ENCODE assay signal across 15 mouse cellular contexts in the genomic region with DNA sequence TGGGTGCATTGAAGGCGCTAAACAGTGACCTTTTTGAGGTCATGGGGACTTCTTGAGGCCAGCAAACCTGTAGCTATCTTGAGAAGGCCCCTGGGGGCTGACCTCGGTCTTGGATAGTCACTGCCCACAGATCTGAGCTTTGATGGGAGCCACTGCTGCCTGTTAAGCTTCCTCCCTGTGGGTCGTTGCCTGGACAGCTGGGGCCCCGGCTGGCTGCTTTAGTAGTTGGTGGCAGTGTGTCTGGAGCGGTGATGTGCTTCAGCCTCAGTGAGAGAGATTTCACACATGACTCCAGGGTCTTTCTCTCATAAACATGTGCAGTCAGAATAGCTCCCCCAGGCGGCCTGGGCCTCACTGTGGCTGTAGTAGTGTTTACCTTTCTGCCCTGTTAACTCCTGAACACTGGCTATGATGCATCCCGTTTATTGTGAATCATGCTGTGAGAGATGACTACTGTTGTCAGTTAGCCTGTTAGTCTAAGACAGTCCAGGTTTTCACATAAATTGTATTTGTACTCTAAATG.
DNase-seq lines count a peak whose midpoint lies in the region; TF ChIP-seq lines count a peak whose summit lies in the region.
"Had no signal": no experiment of that assay in that cellular context is flagged by ENCODE, and none has a peak within 500 bp of the region (broad histone marks: within the 10 kb centered on the region; RNA-seq: fewer than 3 reads in every experiment).

No protein-coding gene starts in this region.

- H3K27me3 ChIP-seq in C2C12 (ENCODE audit: control insufficient read depth, insufficient read depth, insufficient read length): no peaks in the 10 kb centered on the region
- no peaks in the 10 kb centered on the region for H3K27me3 ChIP-seq in thymus, adult 2 months (ENCODE audit: control insufficient read depth, insufficient read depth, low read length)
- H3K27me3 ChIP-seq: hindbrain, embryonic 12.5 days; intestine, embryonic 15.5 days had no signal

- no peaks in the 10 kb centered on the region for H3K79me2 ChIP-seq in C2C12 (ENCODE audit: control insufficient read depth, insufficient read depth)

- no peaks in the 10 kb centered on the region for H3K79me3 ChIP-seq in C2C12 (ENCODE audit: low read depth)

- 65% methylated on average over 7 of the region's 7 CpGs for WGBS in thymus, adult 2 months

- intact Hi-C loops in gastrocnemius, adult 2 months (cut with DNase I): no loop called here
- intact Hi-C loops in left cerebral cortex, adult 2 months (cut with DNase I): no loop called here

- H3K4me1 ChIP-seq in thymus, adult 2 months (replicated peaks; ENCODE audit: control insufficient read depth, insufficient read depth, low read length): peaks cover 18% of the 10 kb centered on the region
- H3K4me1 ChIP-seq: intestine, embryonic 15.5 days had no signal

- peaks cover 23% of the 10 kb centered on the region for H3K36me3 ChIP-seq in C2C12 (ENCODE audit: control insufficient read depth, insufficient read depth)
- H3K36me3 ChIP-seq in thymus, adult 2 months (ENCODE audit: control insufficient read depth, insufficient read depth, low read length): peaks cover 54% of the 10 kb centered on the region

- no peak overlapping the region for H3K4me3 ChIP-seq in gastrocnemius, adult 2 months
- no peak overlapping the region for H3K4me3 ChIP-seq in left cerebral cortex, adult 2 months
- H3K4me3 ChIP-seq in C2C12 (ENCODE audit: insufficient read depth, poor library complexity, severe bottlenecking): no peak overlapping the region
- no peak overlapping the region for H3K4me3 ChIP-seq in thymus, adult 2 months (ENCODE audit: control insufficient read depth, insufficient read depth, low read length)
- H3K4me3 ChIP-seq: hindbrain, embryonic 12.5 days; intestine, embryonic 15.5 days had no signal

- H3K27ac ChIP-seq in gastrocnemius, adult 2 months: peak overlapping the region; percentile 43
- H3K27ac ChIP-seq in left cerebral cortex, adult 2 months: peak overlapping the region; percentile 22
- H3K27ac ChIP-seq in thymus, adult 2 months (ENCODE audit: control insufficient read depth, insufficient read depth, low read length): no peak overlapping the region
- H3K27ac ChIP-seq: hindbrain, embryonic 12.5 days; intestine, embryonic 15.5 days had no signal

- no peak for DNase-seq in gastrocnemius, adult 2 months
- DNase-seq in gastrocnemius, postnatal 4 days (ENCODE audit: low spot score in 2 of 2): no peak
- no peak for DNase-seq in left cerebral cortex, adult 2 months (ENCODE audit: extremely low spot score in 1 of 2, low spot score in 2 of 2)
- DNase-seq in left cerebral cortex, adult 11 months (ENCODE audit: low spot score): no peak
- no peak for DNase-seq in brain, embryonic 14.5 days (ENCODE audit: low read depth)
- DNase-seq in thymus, adult 2 months: no peak
- no peak for DNase-seq in natural killer cell, adult 2 months (ENCODE audit: low spot score in 2 of 2)
- DNase-seq: adrenal gland, postnatal 36 days; gastrocnemius, postnatal 25 days; kidney, postnatal 25 days; layer of hippocampus, postnatal 36 days; lung, adult 18-20 months had no signal

- no peak for TF ChIP-seq CTCF in gastrocnemius, adult 2 months (IDR thresholded peaks at IDR 0.05)
- TF ChIP-seq CTCF in left cerebral cortex, adult 2 months (IDR thresholded peaks at IDR 0.05): no peak; the same call in 1 of the 2 replicates
- peak; percentile 25 for TF ChIP-seq CTCF in C2C12 (IDR thresholded peaks at IDR 0.05; ENCODE audit: control insufficient read depth, insufficient read depth, insufficient read length)
- TF ChIP-seq CTCF in brain, embryonic 14.5 days (IDR thresholded peaks at IDR 0.05; ENCODE audit: borderline replicate concordance, extremely low read depth, insufficient read depth, insufficient read length): peak; percentile 6; the same call in 1 of the 2 replicates
- no peak for TF ChIP-seq CTCF in thymus, adult 2 months (IDR thresholded peaks at IDR 0.05; ENCODE audit: borderline replicate concordance, control insufficient read depth, extremely low read depth, insufficient read depth, low read length, poor library complexity)

- TF ChIP-seq POLR2A in brain, embryonic 14.5 days (IDR thresholded peaks at IDR 0.05; ENCODE audit: borderline replicate concordance, extremely low read depth, insufficient read depth, insufficient read length, poor library complexity, severe bottlenecking): no peak
- TF ChIP-seq POLR2A in thymus, adult 2 months (IDR thresholded peaks at IDR 0.05; ENCODE audit: control insufficient read depth, extremely low read depth, insufficient read depth, low read length, poor library complexity): no peak

- no peak overlapping the region for H3ac ChIP-seq in C2C12 (ENCODE audit: control insufficient read depth, insufficient read length, low read depth)

TF ChIP-seq in C2C12, 6 proteins besides CTCF, POLR2A, EP300 and RAD21:
- no peak for TF ChIP-seq MYOD1 (IDR thresholded peaks at IDR 0.05; ENCODE audit: control insufficient read depth, insufficient read length, low read depth)

Comparison
In these comparisons a context has a peak if more than half of its experiments do, and no peak if none do; other contexts are left out.
1. CTCF ChIP-seq: peak in C2C12 (single experiment) and brain, embryonic 14.5 days (single experiment); none in gastrocnemius, adult 2 months (single experiment), left cerebral cortex, adult 2 months (single experiment) and thymus, adult 2 months (single experiment).